Mouse (Mus musculus) heart, postnatal 0 days (tissue): Measurements from ENCODE around the gene Tmem208. TPM values are rescaled to one million over a fixed set of nuclear protein-coding genes. Genes with fewer than 3 reads are reported as not detected.
"Not testable (repeated sequence)": the region's sequence is repeated elsewhere in the genome, so short reads cannot be mapped to it uniquely, and the experiment has no call there.

Experiments
- ATAC-seq: fragments of 200-750 bp; cut with Nextera tagmentation; 2 replicates; pipeline ENCODE4 v1.8.0; 2017; ENCODE audit warnings: low read depth, moderate number of reproducible peaks, moderate library complexity; ENCODE audit not compliant: insufficient read depth
- DNase-seq: peaks from one replicate; pipeline ENCODE4 v3.0.0-alpha.2; 2016; ENCODE audit warnings: low spot score
- H3K27ac ChIP-seq: fragments of 300-500 bp; sonication (generic); 2 replicates; pipeline ENCODE4 v1.5.1; 2014; ENCODE audit warnings: low read depth, mild to moderate bottlenecking
- H3K27me3 ChIP-seq: fragments of 300-500 bp; sonication (generic); 2 replicates; pipeline ENCODE4 v1.6.1; 2014; ENCODE audit warnings: low read length, mixed read lengths; ENCODE audit not compliant: control insufficient read depth, insufficient read depth
- H3K36me3 ChIP-seq: fragments of 300-500 bp; sonication (generic); replicated peaks from 2 replicates; pipeline ENCODE4 v1.6.1; 2014; ENCODE audit warnings: low read length, mixed read lengths; ENCODE audit not compliant: control insufficient read depth, insufficient read depth
- H3K4me1 ChIP-seq: fragments of 300-500 bp; sonication (generic); 2 replicates; pipeline ENCODE4 v1.6.1; 2014; ENCODE audit warnings: antibody characterized with exemption; ENCODE audit not compliant: control insufficient read depth, insufficient read depth
- H3K4me2 ChIP-seq: fragments of 300-500 bp; sonication (generic); 2 replicates; pipeline ENCODE4 v1.6.1; 2014; ENCODE audit warnings: low read depth, mild to moderate bottlenecking, low read length, moderate library complexity
- H3K4me3 ChIP-seq: fragments of 300-500 bp; sonication (generic); 2 replicates; pipeline ENCODE4 v1.5.1; 2014; ENCODE audit warnings: low read depth, low read length
- H3K9ac ChIP-seq: fragments of 300-500 bp; sonication (generic); replicated peaks from 2 replicates; pipeline ENCODE4 v1.6.1; 2014; ENCODE audit warnings: low read depth, low read length, mixed read lengths
- H3K9me3 ChIP-seq: fragments of 300-500 bp; sonication (generic); replicated peaks from 2 replicates; pipeline ENCODE4 v1.6.1; 2016; ENCODE audit warnings: low read length; ENCODE audit not compliant: control insufficient read depth
- CTCF ChIP-seq: IDR thresholded peaks from 2 replicates; pipeline ENCODE4 v1.5.1; 2016; ENCODE audit warnings: antibody characterized with exemption, control low read depth, low read depth
- EP300 ChIP-seq: IDR thresholded peaks from 2 replicates; pipeline ENCODE4 v1.6.1; 2016; ENCODE audit warnings: antibody characterized with exemption, low read depth
- WGBS: fragments of 180-500 bp; shearing (Covaris S2); extraction: QIAGEN DNeasy Blood & Tissue Kit; methylation state at CpG from one replicate; pipeline ENCODE4 v1.1.7; 2014; 5-methylcytosine and 5-hydroxymethylcytosine counted together
- polyA plus RNA-seq: library from polyadenylated mRNA; unstranded; fragments of >200 nt; fragmentation: Nextera tagmentation; extraction: Ambion mirVana; gene quantifications from 2 replicates; pipeline ENCODE4 v1.2.1, GENCODE M21; 2015
- total RNA-seq: library from RNA; depleted of rRNA; stranded (reverse); fragments of >200 nt; gene quantifications from 2 replicates; pipeline ENCODE4 v1.2.3, GENCODE M21; 2014; ENCODE audit warnings: low replicate concordance

Tmem208 gene
- total and polyA plus RNA-seq, 2 experiments from 2014 or later: 66.2 to 81.0 TPM

DNA sequence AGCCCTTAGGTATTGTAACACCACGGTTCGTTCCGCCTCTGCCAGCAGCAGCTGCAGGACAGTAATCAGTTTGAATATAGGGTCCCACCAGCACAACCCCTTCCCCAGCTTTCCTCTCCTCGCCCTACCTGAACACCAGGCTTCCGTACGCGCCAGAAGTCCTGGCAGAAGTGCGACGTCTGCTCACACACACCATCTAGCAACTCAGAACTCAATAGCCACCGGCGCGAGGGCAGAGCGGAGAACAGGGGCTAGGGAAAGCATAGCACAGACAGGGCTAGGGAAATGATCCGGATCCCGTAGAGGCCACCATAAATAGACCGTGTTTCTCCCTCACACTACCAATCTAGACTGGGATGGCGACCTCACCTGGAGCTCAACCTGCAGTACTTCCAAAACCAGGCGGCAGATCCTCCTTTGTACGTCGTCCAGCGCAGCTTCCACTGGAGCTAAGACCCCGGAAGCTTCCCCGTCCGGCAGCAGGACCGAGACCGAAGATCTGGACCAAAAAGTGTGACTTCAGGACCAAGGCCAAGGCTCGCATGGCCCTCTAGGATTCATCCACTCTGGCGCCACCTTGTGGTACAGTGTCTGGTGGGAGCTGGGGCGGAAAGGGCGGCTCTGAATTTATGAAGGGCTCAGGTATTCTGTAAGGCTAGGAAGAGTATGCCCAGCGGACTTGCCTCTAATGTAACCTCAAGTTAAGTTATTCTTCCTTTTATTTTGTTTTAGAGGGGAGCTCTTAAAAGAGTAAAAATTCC is 35.4 kb upstream of the Tmem208 start:
- no peak overlapping the region for H3K27ac ChIP-seq
- no peak overlapping the region for H3K4me3 ChIP-seq
- H3K27me3 ChIP-seq: 0 out of 2 replicates have a peak, but pooled peaks cover 4% of the 10 kb centered on the region
- 13% methylated on average over 31 of the region's 31 CpGs for WGBS
- ATAC-seq (peak; percentile 19; the same call in 1 of the 2 replicates), DNase-seq (peak; percentile 81)
- peak overlapping the region; percentile 81 for H3K4me2 ChIP-seq
- H3K9me3 ChIP-seq: no peaks in the 10 kb centered on the region
- no peak overlapping the region for H3K9ac ChIP-seq
- TF ChIP-seq CTCF (peak; percentile 95), EP300 (no peak)
- H3K36me3 ChIP-seq: no peaks in the 10 kb centered on the region
- H3K4me1 ChIP-seq: peaks cover 12% of the 10 kb centered on the region

- not testable (repeated sequence) for H3K9me3 ChIP-seq, DNase-seq, H3K4me2 ChIP-seq, H3K36me3 ChIP-seq, H3K27me3 ChIP-seq, ATAC-seq, H3K9ac ChIP-seq, H3K27ac ChIP-seq, H3K4me3 ChIP-seq
- peaks cover 17% of the 10 kb centered on the region for H3K4me1 ChIP-seq
- 72% methylated on average over 8 of the region's 8 CpGs for WGBS
Measured at GRCm38 (mm10) chr8:105291364-105291763, 34.8 kb upstream of the Tmem208 start.

DNA sequence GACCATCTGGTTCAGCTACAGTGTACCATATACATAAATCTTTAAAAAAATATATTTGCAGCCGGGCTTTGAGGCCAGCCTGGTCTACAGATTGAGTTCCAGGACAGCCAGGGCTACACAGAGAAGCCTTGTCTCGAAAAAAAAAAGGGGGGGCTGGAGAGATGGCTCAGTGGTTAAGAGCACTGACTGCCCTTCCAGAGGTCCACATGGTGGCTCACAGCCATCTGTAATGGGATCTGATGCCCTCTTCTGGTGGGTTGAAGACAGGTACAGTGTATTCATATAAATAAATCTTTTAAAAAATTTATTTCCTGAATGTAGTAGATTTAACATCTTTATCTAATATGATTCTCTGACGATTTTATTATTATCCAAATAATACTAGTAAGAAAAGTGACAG is 34.4 kb upstream of the Tmem208 start:
- peaks cover 21% of the 10 kb centered on the region for H3K4me1 ChIP-seq
- H3K27me3 ChIP-seq, H3K27ac ChIP-seq, H3K4me3 ChIP-seq, H3K4me2 ChIP-seq, H3K36me3 ChIP-seq, H3K9ac ChIP-seq, DNase-seq, ATAC-seq, H3K9me3 ChIP-seq: not testable (repeated sequence)
- peak; percentile 14; the same call in 1 of the 2 replicates for TF ChIP-seq CTCF
- WGBS: 46% methylated on average over 3 of the region's 3 CpGs

DNA sequence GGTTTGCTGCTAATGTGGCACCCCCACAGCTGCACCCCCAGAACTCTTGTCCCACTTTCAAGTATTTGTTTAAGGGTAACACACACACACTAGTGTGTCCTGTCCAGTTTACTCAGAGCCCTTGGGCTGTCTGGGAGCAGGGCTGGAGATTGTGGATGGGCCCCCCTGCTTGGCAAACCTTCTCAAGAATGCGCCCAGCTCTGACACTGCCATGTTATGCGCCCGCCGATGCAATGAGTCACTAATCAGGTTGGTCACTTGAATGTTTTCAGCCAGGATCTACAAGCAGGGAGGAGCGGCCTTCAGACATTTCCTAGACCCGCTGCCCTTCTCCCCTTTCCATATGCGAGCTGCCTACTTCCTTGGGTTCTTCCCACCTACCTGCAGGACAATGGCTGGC is 33.7 kb upstream of the Tmem208 start:
- TF ChIP-seq EP300 (no peak), CTCF (no peak)
- Histone ChIP-seq H3K4me1 (peaks cover 26% of the 10 kb centered on the region), H3K36me3 (no peaks in the 10 kb centered on the region), H3K27ac (no peak overlapping the region), H3K9me3 (no peaks in the 10 kb centered on the region), H3K9ac (no peak overlapping the region), H3K4me2 (no peak overlapping the region), H3K4me3 (no peak overlapping the region), H3K27me3 (0 out of 2 replicates have a peak, but pooled peaks cover 4% of the 10 kb centered on the region)
- DNase-seq (no peak), ATAC-seq (no peak)
- WGBS: 68% methylated on average over 7 of the region's 7 CpGs

DNA sequence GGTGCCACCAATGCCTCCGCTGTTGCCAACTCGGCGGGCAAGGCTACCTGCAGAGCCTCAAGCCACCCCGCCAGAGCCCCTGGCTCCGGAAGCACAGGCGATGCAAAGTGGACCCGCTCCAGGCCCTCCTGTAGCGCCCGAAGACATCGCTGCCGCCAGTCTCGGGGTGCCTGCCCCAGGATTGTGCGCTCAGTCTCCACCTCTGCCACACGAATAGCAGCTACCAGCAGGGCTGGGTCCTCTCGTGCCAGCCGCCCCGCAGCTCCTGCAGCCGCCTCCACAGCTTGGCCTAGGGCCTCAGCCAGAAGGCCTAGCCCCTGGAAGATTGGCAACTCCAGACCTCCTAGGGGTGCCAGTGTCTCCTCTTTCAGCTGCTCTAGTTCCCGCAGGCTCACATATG is 32.7 kb upstream of the Tmem208 start:
- TF ChIP-seq CTCF: no peak
- no peak for TF ChIP-seq EP300
- Histone ChIP-seq H3K4me3 (no peak overlapping the region), H3K9me3 (no peaks in the 10 kb centered on the region), H3K36me3 (no peaks in the 10 kb centered on the region), H3K27me3 (0 out of 2 replicates have a peak, but pooled peaks cover 4% of the 10 kb centered on the region), H3K4me1 (peaks cover 29% of the 10 kb centered on the region), H3K4me2 (no peak overlapping the region), H3K9ac (no peak overlapping the region), H3K27ac (no peak overlapping the region)
- no peak for DNase-seq
- WGBS: 61% methylated on average over 19 of the region's 19 CpGs
- no peak for ATAC-seq

DNA sequence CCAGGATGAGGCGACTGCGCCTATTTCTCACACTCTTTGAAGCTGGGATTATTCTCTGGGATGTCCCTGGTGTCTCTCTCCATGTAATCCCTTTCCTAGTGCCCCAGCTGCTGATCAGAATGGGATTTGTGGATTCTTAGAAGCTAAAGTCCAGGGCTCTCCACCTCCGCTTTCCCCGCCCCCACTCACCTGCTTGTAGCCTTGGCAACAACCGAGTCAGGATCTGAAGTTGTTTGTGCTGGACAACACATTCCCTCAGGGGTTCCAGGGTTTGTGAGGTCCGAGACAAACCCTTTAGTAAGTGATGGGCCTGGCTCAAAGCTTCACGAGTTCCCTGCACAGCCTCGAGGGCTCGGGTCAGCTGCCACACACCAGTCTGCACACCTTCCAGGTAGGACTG is 31.4 kb upstream of the Tmem208 start:
- Histone ChIP-seq H3K9ac (no peak overlapping the region), H3K4me3 (peak overlapping the region; percentile 29), H3K4me1 (peaks cover 31% of the 10 kb centered on the region), H3K27ac (0 out of 2 replicates have a peak overlapping the region, but pooled peaks have one; percentile 72), H3K4me2 (peak overlapping the region; percentile 53), H3K36me3 (peaks cover 7% of the 10 kb centered on the region), H3K27me3 (0 out of 2 replicates have a peak, but pooled peaks cover 4% of the 10 kb centered on the region), H3K9me3 (no peaks in the 10 kb centered on the region)
- 57% methylated on average over 9 of the region's 9 CpGs for WGBS
- TF ChIP-seq EP300 (no peak), CTCF (no peak)
- ATAC-seq (no peak), DNase-seq (no peak)
